Mouse (Mus musculus) CH12.LX (cell line): ENCODE measurements around the gene Car4. TPM values are rescaled to one million over a fixed set of nuclear protein-coding genes. Genes with fewer than 3 reads are reported as not detected.

Experiments
- DNase-seq: peaks from one replicate; pipeline ENCODE4 v3.0.0-alpha.2; 2013; ENCODE audit errors: extremely low read depth
- H3K27ac ChIP-seq: 2 replicates; pipeline ENCODE4 v1.5.1; 2012; ENCODE audit warnings: low read depth, mild to moderate bottlenecking, control low read depth, moderate library complexity; ENCODE audit not compliant: insufficient read depth
- H3K27me3 ChIP-seq: replicated peaks from 2 replicates; pipeline ENCODE3; 2012; ENCODE audit warnings: inconsistent platforms
- H3K36me3 ChIP-seq, 2 experiments: replicated peaks in 1 of 2; 2 replicates each; pipeline versions ENCODE3 to v1.6.1; 2012; ENCODE audit warnings: inconsistent platforms in 1 of 2, low read length in 1 of 2, mild to moderate bottlenecking in 1 of 2, mixed read lengths in 1 of 2, moderate library complexity in 1 of 2; ENCODE audit not compliant: control insufficient read depth in 1 of 2, insufficient read depth in 1 of 2
- H3K4me1 ChIP-seq, 2 experiments: 2 replicates each; pipeline ENCODE4 v1.6.1; 2012; ENCODE audit warnings: inconsistent platforms in 1 of 2, moderate library complexity in 1 of 2; ENCODE audit not compliant: insufficient read depth in 2 of 2, control insufficient read depth in 1 of 2
- H3K4me2 ChIP-seq: 2 replicates; pipeline ENCODE4 v1.6.1; 2012; ENCODE audit warnings: low read depth, mild to moderate bottlenecking, control low read depth; ENCODE audit not compliant: poor library complexity, insufficient read depth, severe bottlenecking
- H3K4me3 ChIP-seq, 3 experiments: fragments of 150-350 bp in 1 of 3; sonication (generic) in 1 of 3; replicated peaks in 1 of 3; 2 replicates each; pipeline versions ENCODE3 to v1.5.1; 2011 to 2012; ENCODE audit warnings: low read depth in 2 of 3, low read length in 2 of 3, mild to moderate bottlenecking in 2 of 3, moderate library complexity in 2 of 3, control low read depth in 1 of 3, improper control_type of control experiment in 1 of 3, inconsistent platforms in 1 of 3, mixed read lengths in 1 of 3; ENCODE audit not compliant: poor library complexity in 1 of 3
- H3K79me2 ChIP-seq: replicated peaks from 2 replicates; pipeline ENCODE4 v1.6.1; 2012; ENCODE audit warnings: mild to moderate bottlenecking, moderate library complexity; ENCODE audit not compliant: control insufficient read depth, poor library complexity, insufficient read depth, severe bottlenecking; ENCODE audit errors: extremely low read depth
- H3K9ac ChIP-seq: 2 replicates; pipeline ENCODE4 v1.6.1; 2012; ENCODE audit warnings: low read depth, mild to moderate bottlenecking, control low read depth, moderate library complexity; ENCODE audit not compliant: insufficient read depth
- H3K9me3 ChIP-seq: replicated peaks from 2 replicates; pipeline ENCODE3; 2012; ENCODE audit warnings: low read length, inconsistent platforms, mixed read lengths
- CHD1 ChIP-seq: IDR thresholded peaks from 2 replicates; pipeline ENCODE4 v1.6.1; 2012; ENCODE audit warnings: low read depth, low read length, improper control_type of control experiment, inconsistent platforms
- EP300 ChIP-seq: IDR thresholded peaks from 2 replicates; pipeline ENCODE4 v1.6.1; 2011; ENCODE audit warnings: low read length, improper control_type of control experiment
- JUN ChIP-seq: IDR thresholded peaks from 2 replicates; pipeline ENCODE4 v1.6.1; 2011; ENCODE audit warnings: low read depth, mild to moderate bottlenecking, low read length, improper control_type of control experiment, moderate library complexity; ENCODE audit not compliant: insufficient read depth
- MEF2A ChIP-seq: IDR thresholded peaks from 2 replicates; pipeline ENCODE4 v1.6.1; 2014; ENCODE audit warnings: low read depth, mild to moderate bottlenecking, inconsistent platforms, low read length, improper control_type of control experiment, borderline replicate concordance
- NELFE ChIP-seq: IDR thresholded peaks from 2 replicates; pipeline ENCODE4 v1.6.1; 2011; ENCODE audit warnings: low read depth, low read length, improper control_type of control experiment
- PAX5 ChIP-seq: IDR thresholded peaks from 2 replicates; pipeline ENCODE4 v1.6.1; 2012; ENCODE audit warnings: low read length, inconsistent platforms, mixed read lengths
- POLR2AphosphoS2 ChIP-seq: IDR thresholded peaks from 2 replicates; pipeline ENCODE4 v1.6.1; 2011; ENCODE audit warnings: low read depth, low read length, improper control_type of control experiment
- SIN3A ChIP-seq: IDR thresholded peaks from 2 replicates; pipeline ENCODE4 v1.6.1; 2012; ENCODE audit warnings: low read length, improper control_type of control experiment, inconsistent platforms
- UBTF ChIP-seq: IDR thresholded peaks from 2 replicates; pipeline ENCODE4 v1.6.1; 2012; ENCODE audit warnings: low read depth, mild to moderate bottlenecking, inconsistent platforms, low read length, improper control_type of control experiment, moderate library complexity
- USF2 ChIP-seq: conservative IDR thresholded peaks from 2 replicates; pipeline ENCODE4 v1.6.1; 2011; ENCODE audit warnings: low read depth, low read length, improper control_type of control experiment
- ZC3H11A ChIP-seq: IDR thresholded peaks from 2 replicates; pipeline ENCODE4 v1.6.1; 2012; ENCODE audit warnings: low read depth, mild to moderate bottlenecking, inconsistent platforms, low read length, improper control_type of control experiment
- ZKSCAN1 ChIP-seq: IDR thresholded peaks from 2 replicates; pipeline ENCODE4 v1.6.1; 2012; ENCODE audit warnings: low read depth, inconsistent platforms, low read length, improper control_type of control experiment, borderline replicate concordance
- ZNF384 ChIP-seq: IDR thresholded peaks from 2 replicates; pipeline ENCODE4 v1.6.1; 2012; ENCODE audit warnings: low read depth, low read length, improper control_type of control experiment, inconsistent platforms
- dilution Hi-C: fragments of 300-500 bp; cut with MboI; formaldehyde crosslinking; loops from 2 replicates; pipeline ENCODE4 v1.14.3; 2020; ENCODE audit warnings: low sequenced_read_pairs; ENCODE audit not compliant: extremely low pct_unique_long_range_greater_than_20kb, extremely low pct_ligation_motif_present
- in situ Hi-C: fragments of 300-500 bp; cut with MboI; formaldehyde crosslinking; loops from 3 replicates; pipeline ENCODE4 v1.14.3; 2019; ENCODE audit warnings: low sequenced_read_pairs, low pct_ligation_motif_present, low pct_unique_long_range_greater_than_20kb, mixed read lengths
- polyA plus RNA-seq: library from polyadenylated mRNA; unstranded; fragments of >175 nt; gene quantifications from 2 replicates; pipeline ENCODE4 v1.2.1, GENCODE M21; 2012; ENCODE audit warnings: low read depth; ENCODE audit not compliant: insufficient read length
- total RNA-seq, 2 experiments: library from RNA; depleted of rRNA; stranded (reverse); fragments of 300-350 nt in 1 of 2; fragments of >200 nt in 1 of 2; gene quantifications; 2 replicates each; pipeline ENCODE4 v1.2.3; 2012 to 2014

Gene Car4
- total and polyA plus RNA-seq, 3 experiments, result not detected

- no peak for DNase-seq
- H3K4me2 ChIP-seq, result no peak overlapping the region
- H3K79me2 ChIP-seq, result no peaks in the 10 kb centered on the region
- no peak overlapping the region for H3K4me3 ChIP-seq
- no peaks in the 10 kb centered on the region for H3K27me3 ChIP-seq
- no peak overlapping the region for H3K9ac ChIP-seq
- in situ Hi-C loops, result no loop called here
- no peaks in the 10 kb centered on the region for H3K9me3 ChIP-seq
- no peaks in the 10 kb centered on the region for H3K36me3 ChIP-seq
- H3K27ac ChIP-seq, result no peak overlapping the region
- TF ChIP-seq MEF2A, result no peak
- dilution Hi-C loops, result no loop called here
- peaks cover 5 to 20% of the 10 kb centered on the region in 2 experiments; a peak in 2 of 4 replicates for H3K4me1 ChIP-seq
Measured at GRCm38 (mm10) chr11:84973661-84974060, 16.1 kb downstream of the Car4 start.

- TF ChIP-seq UBTF, result no peak
- no peak for TF ChIP-seq SIN3A
- TF ChIP-seq USF2, result no peak
- no peak for TF ChIP-seq EP300
- no peak for TF ChIP-seq ZC3H11A
- dilution Hi-C loops, result no loop called here
- no peak overlapping the region for H3K9ac ChIP-seq
- no peaks in the 10 kb centered on the region for H3K36me3 ChIP-seq
- H3K79me2 ChIP-seq, result no peaks in the 10 kb centered on the region
- no peak overlapping the region for H3K4me2 ChIP-seq
- H3K27me3 ChIP-seq, result no peaks in the 10 kb centered on the region
- H3K9me3 ChIP-seq, result no peaks in the 10 kb centered on the region
- H3K4me3 ChIP-seq, result no peak overlapping the region
- H3K27ac ChIP-seq, result no peak overlapping the region
- DNase-seq, result no peak
- H3K4me1 ChIP-seq, result peaks cover 5 to 18% of the 10 kb centered on the region in 2 experiments; a peak in 2 of 4 replicates
- in situ Hi-C loops, result no loop called here
Measured at GRCm38 (mm10) chr11:84974582-84974981, 17.0 kb downstream of the Car4 start.

GRCm38 (mm10) chr11:84976706-84977105 lies 19.1 kb downstream of the Car4 start:
- no peak for DNase-seq
- H3K79me2 ChIP-seq, result no peaks in the 10 kb centered on the region
- H3K27ac ChIP-seq, result no peak overlapping the region
- dilution Hi-C loops, result no loop called here
- in situ Hi-C loops, result no loop called here
- no peaks in the 10 kb centered on the region for H3K27me3 ChIP-seq
- H3K9me3 ChIP-seq, result no peaks in the 10 kb centered on the region
- no peak overlapping the region for H3K4me2 ChIP-seq
- H3K4me3 ChIP-seq, result no peak overlapping the region
- no peak for TF ChIP-seq ZKSCAN1
- TF ChIP-seq USF2, result no peak
- no peak for TF ChIP-seq NELFE
- TF ChIP-seq PAX5, result no peak
- no peak for TF ChIP-seq ZNF384
- no peak for TF ChIP-seq POLR2AphosphoS2
- TF ChIP-seq JUN, result no peak
- no peak for TF ChIP-seq CHD1
- H3K36me3 ChIP-seq, result no peaks in the 10 kb centered on the region
- peaks cover 2 to 6% of the 10 kb centered on the region in 2 experiments; a peak in 2 of 4 replicates for H3K4me1 ChIP-seq
- no peak overlapping the region for H3K9ac ChIP-seq
